Mouse (Mus musculus) liver, embryonic 14.5 days (tissue): ENCODE measurements around the gene U2surp.

Experiments
- CTCF ChIP-seq: IDR thresholded peaks from 2 replicates; pipeline ENCODE4 v1.5.1; 2016; ENCODE audit warnings: antibody characterized with exemption, low read depth, control low read depth
- EP300 ChIP-seq: IDR thresholded peaks from 2 replicates; pipeline ENCODE4 v1.6.1; 2016; ENCODE audit warnings: antibody characterized with exemption, low read depth

GRCm38 (mm10) chr9:95554231-95555221 is 42.7 kb upstream of the U2surp start:
- TF ChIP-seq EP300 (peak; percentile 74), CTCF (no peak)
